Mouse (Mus musculus) embryonic fibroblast, embryonic 13.5 days (primary cell): ENCODE results near the gene D930020B18Rik.

Experiments used
- CTCF ChIP-seq: IDR thresholded peaks from 2 replicates; pipeline ENCODE4 v1.5.1; 2011; ENCODE audit warnings: mild to moderate bottlenecking, control low read depth, low read length, moderate library complexity, borderline replicate concordance; ENCODE audit not compliant: insufficient read depth
- POLR2A ChIP-seq: IDR thresholded peaks from 2 replicates; pipeline ENCODE4 v1.6.1; 2011; ENCODE audit warnings: low read depth, mild to moderate bottlenecking, control low read depth, low read length, moderate library complexity

- no peak for TF ChIP-seq CTCF
- no peak for TF ChIP-seq POLR2A
Measured at GRCm38 (mm10) chr10:121613570-121613969, 27.8 kb upstream of the D930020B18Rik start.
